Mouse (Mus musculus) spleen, adult 10 weeks (tissue): ENCODE data around the gene Gpc6. TPM values are rescaled to one million over a fixed set of nuclear protein-coding genes. Genes with fewer than 3 reads are reported as not detected.

Source experiments
- polyA plus RNA-seq: library from polyadenylated mRNA; stranded (reverse); fragments of 350-450 nt; fragmentation: Illumina TruSeq; extraction: RNeasy Lipid Tissue Mini Kit (QIAGEN cat#74804); gene quantifications from one replicate; pipeline ENCODE4 v1.2.3, GENCODE M21; 2015; ENCODE audit warnings: low replicate concordance; ENCODE audit not compliant: insufficient read depth

Gene Gpc6
- 1.0 TPM for polyA plus RNA-seq

GRCm38 (mm10) chr14:116924876-116925601 is at the start of gene Gpc6:
Gene Gpc6 (plus strand): TSS chr14:116925315.

